Mouse (Mus musculus) colon, adult 2 months (tissue): Measurements from ENCODE around the gene Micu1. TPM values are rescaled to one million over a fixed set of nuclear protein-coding genes. Genes with fewer than 3 reads are reported as not detected.

Experiments
- polyA plus RNA-seq: library from polyadenylated mRNA; depleted of rRNA; stranded (reverse); fragments of >200 nt; gene quantifications from 2 replicates; pipeline ENCODE4 v1.2.3, GENCODE M21; 2012; rRNA removed

The Micu1 gene
- 73.0 and 76.4 TPM in 2 replicates for polyA plus RNA-seq

GRCm38 (mm10) chr10:59702207-59703032 is at the start of gene Micu1:
Micu1 (plus strand) TSS chr10:59702477.

GRCm38 (mm10) chr10:59879255-59880028 is 177.2 kb downstream of the Micu1 start, which contains the start of gene Dnajb12:
Dnajb12 (plus strand) TSS chr10:59879556.

Other genes with a start within 250 kb of the Micu1 start
- 0.72 TPM in 1 of 2 replicates, not detected in the other for gene Gm10322, start 86.4 kb upstream of the Micu1 start, polyA plus RNA-seq
- 46.0 and 65.1 TPM in 2 replicates for gene Mcu, start 85.8 kb upstream of the Micu1 start, polyA plus RNA-seq
- gene Dnajb12, start 177.1 kb downstream of the Micu1 start, polyA plus RNA-seq: 52.7 and 59.7 TPM in 2 replicates
- gene Ddit4, start 249.4 kb downstream of the Micu1 start, polyA plus RNA-seq: 113 and 131 TPM in 2 replicates